Mouse (Mus musculus) heart, postnatal 0 days (tissue): ENCODE measurements at regions not wholly inside any gene's neighbourhood (a gene's known extent, or its start where the extent isn't known, plus 50 kb on each side); places are given as distances from the start of the nearest gene placed in this dataset.

Experiments
- CTCF ChIP-seq: IDR thresholded peaks from 2 replicates; pipeline ENCODE4 v1.5.1; 2016; ENCODE audit warnings: antibody characterized with exemption, control low read depth, low read depth
- EP300 ChIP-seq: IDR thresholded peaks from 2 replicates; pipeline ENCODE4 v1.6.1; 2016; ENCODE audit warnings: antibody characterized with exemption, low read depth

GRCm38 (mm10) chr2:144945840-144946239, 122.4 kb downstream of the Scp2d1 start:
- TF ChIP-seq CTCF (no peak), EP300 (no peak)
